Mouse (Mus musculus) neural tube, embryonic 13.5 days (tissue): ENCODE results near the gene Togaram1. TPM values are rescaled to one million over a fixed set of nuclear protein-coding genes. Genes with fewer than 3 reads are reported as not detected.

Source experiments
- ATAC-seq: fragments of 200-750 bp; cut with Nextera tagmentation; 2 replicates; pipeline ENCODE4 v1.8.0; 2017; ENCODE audit warnings: low read depth, mild to moderate bottlenecking, moderate TSS enrichment, moderate library complexity
- H3K27ac ChIP-seq: fragments of 300-500 bp; sonication (generic); replicated peaks from 2 replicates; pipeline ENCODE4 v1.5.1; 2015; ENCODE audit warnings: moderate library complexity, mild to moderate bottlenecking, inconsistent platforms
- H3K27me3 ChIP-seq: fragments of 300-500 bp; sonication (generic); 2 replicates; pipeline ENCODE4 v1.6.1; 2015; ENCODE audit warnings: mild to moderate bottlenecking, inconsistent platforms
- H3K36me3 ChIP-seq: fragments of 300-500 bp; sonication (generic); 2 replicates; pipeline ENCODE4 v1.6.1; 2015; ENCODE audit warnings: mild to moderate bottlenecking, inconsistent platforms
- H3K4me1 ChIP-seq: fragments of 300-500 bp; sonication (generic); replicated peaks from 2 replicates; pipeline ENCODE4 v1.6.1; 2015; ENCODE audit warnings: inconsistent platforms
- H3K4me2 ChIP-seq: fragments of 300-500 bp; sonication (generic); 2 replicates; pipeline ENCODE4 v1.6.1; 2015; ENCODE audit warnings: inconsistent platforms, mild to moderate bottlenecking, moderate library complexity
- H3K4me3 ChIP-seq: fragments of 300-500 bp; sonication (generic); 2 replicates; pipeline ENCODE4 v1.5.1; 2015; ENCODE audit warnings: mild to moderate bottlenecking, inconsistent platforms
- H3K9ac ChIP-seq: fragments of 300-500 bp; sonication (generic); 2 replicates; pipeline ENCODE4 v1.6.1; 2015; ENCODE audit warnings: moderate library complexity, mild to moderate bottlenecking, inconsistent platforms
- H3K9me3 ChIP-seq: fragments of 300-500 bp; sonication (generic); 2 replicates; pipeline ENCODE4 v1.6.1; 2016; ENCODE audit warnings: inconsistent platforms
- WGBS: fragments of 180-500 bp; shearing (Covaris S2); methylation state at CpG from one replicate; pipeline ENCODE4 v1.1.7; 2015; 5-methylcytosine and 5-hydroxymethylcytosine counted together
- polyA plus RNA-seq: library from polyadenylated mRNA; unstranded; fragments of >200 nt; fragmentation: Nextera tagmentation; extraction: Ambion mirVana; gene quantifications from 2 replicates; pipeline ENCODE4 v1.2.1, GENCODE M21; 2015

Gene Togaram1
- polyA plus RNA-seq, 1 experiment from 2014 or later = 23.2 TPM

GRCm38 (mm10) chr12:64975558-64975957 lies 10.0 kb downstream of the Togaram1 start:
- H3K27me3 ChIP-seq = no peaks in the 10 kb centered on the region
- no peak for ATAC-seq
- H3K4me1 ChIP-seq = peaks cover 33% of the 10 kb centered on the region
- no peaks in the 10 kb centered on the region for H3K9me3 ChIP-seq
- 55% methylated on average over 6 of the region's 6 CpGs for WGBS
- H3K36me3 ChIP-seq = peaks cover 34% of the 10 kb centered on the region
- no peak overlapping the region for H3K4me3 ChIP-seq
- no peak overlapping the region for H3K27ac ChIP-seq
- no peak overlapping the region for H3K9ac ChIP-seq
- H3K4me2 ChIP-seq = no peak overlapping the region

GRCm38 (mm10) chr12:64976191-64976590 lies 10.6 kb downstream of the Togaram1 start:
- H3K4me1 ChIP-seq = peaks cover 27% of the 10 kb centered on the region
- no peak overlapping the region for H3K27ac ChIP-seq
- H3K36me3 ChIP-seq = peaks cover 36% of the 10 kb centered on the region
- no peak overlapping the region for H3K4me3 ChIP-seq
- no peaks in the 10 kb centered on the region for H3K9me3 ChIP-seq
- 62% methylated on average over 1 of the region's 1 CpGs for WGBS
- no peaks in the 10 kb centered on the region for H3K27me3 ChIP-seq
- no peak overlapping the region for H3K9ac ChIP-seq
- no peak for ATAC-seq
- H3K4me2 ChIP-seq = no peak overlapping the region

DNA sequence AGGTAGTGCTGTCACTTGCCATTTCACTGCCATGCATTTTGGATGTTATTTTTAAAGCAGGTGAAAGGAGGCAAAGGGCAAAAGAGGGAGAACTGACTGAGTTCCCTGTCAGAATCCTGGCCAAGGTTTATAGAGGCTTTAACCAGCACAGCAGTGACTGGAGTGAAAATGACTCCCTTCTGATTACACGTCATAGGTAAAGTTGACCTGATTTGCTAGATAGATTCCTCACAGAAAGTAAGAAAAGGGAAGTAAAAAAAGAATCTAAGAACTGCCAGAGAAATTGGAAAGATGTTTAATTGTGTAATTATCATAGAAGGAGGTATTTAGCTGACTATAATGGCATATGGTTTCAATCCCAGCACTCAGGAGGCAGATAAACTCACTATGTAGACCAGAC lies 11.9 kb downstream of the Togaram1 start:
- H3K36me3 ChIP-seq = peaks cover 42% of the 10 kb centered on the region
- WGBS = 89% methylated on average over 1 of the region's 1 CpGs
- no peak overlapping the region for H3K27ac ChIP-seq
- no peak overlapping the region for H3K4me3 ChIP-seq
- no peaks in the 10 kb centered on the region for H3K9me3 ChIP-seq
- no peak overlapping the region for H3K9ac ChIP-seq
- no peak for ATAC-seq
- peaks cover 15% of the 10 kb centered on the region for H3K4me1 ChIP-seq
- no peaks in the 10 kb centered on the region for H3K27me3 ChIP-seq
- H3K4me2 ChIP-seq = no peak overlapping the region

DNA sequence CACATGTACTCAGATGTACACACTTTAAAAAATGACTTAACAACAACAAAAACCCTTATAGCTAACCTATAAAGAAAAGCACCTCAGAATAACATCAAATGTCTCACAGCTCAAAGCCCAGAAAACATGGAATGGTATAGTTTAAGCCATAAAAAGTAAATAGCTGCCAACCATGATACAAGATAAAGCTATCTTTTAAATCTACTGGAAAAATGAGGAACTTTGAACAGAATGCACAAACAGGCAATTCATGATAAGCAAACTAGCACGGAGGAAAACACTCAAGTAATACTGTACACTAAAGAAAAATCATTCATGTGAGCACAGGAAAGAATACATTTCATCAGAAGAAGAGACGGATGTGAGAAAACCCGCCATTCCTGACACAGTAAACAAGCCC lies 42.1 kb downstream of the Togaram1 start:
- H3K4me3 ChIP-seq = no peak overlapping the region
- H3K4me1 ChIP-seq = no peaks in the 10 kb centered on the region
- no peak overlapping the region for H3K27ac ChIP-seq
- H3K4me2 ChIP-seq = no peak overlapping the region
- peaks cover 75% of the 10 kb centered on the region for H3K36me3 ChIP-seq
- no peaks in the 10 kb centered on the region for H3K9me3 ChIP-seq
- 91% methylated on average over 3 of the region's 3 CpGs for WGBS
- H3K9ac ChIP-seq = no peak overlapping the region
- no peak for ATAC-seq
- H3K27me3 ChIP-seq = no peaks in the 10 kb centered on the region

DNA sequence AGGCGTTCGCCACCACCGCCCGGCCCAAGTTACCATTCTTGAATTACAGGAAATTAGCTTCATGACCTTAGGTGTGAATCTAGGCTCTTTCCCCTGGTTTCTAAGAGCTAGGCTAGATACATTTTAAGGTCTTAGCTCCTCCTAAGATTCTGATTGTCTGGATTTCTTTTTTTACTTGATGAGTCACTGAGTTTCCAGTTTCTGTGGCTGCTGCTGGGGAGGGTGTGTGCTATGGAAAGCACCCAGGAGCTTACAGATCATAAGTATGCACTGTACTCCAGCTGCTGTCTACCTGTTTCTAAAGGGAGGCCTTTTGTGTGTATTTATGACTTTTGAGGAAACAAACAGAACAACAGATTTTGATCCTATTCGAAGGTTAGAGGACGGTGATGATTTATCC lies 57.2 kb downstream of the Togaram1 start:
- Histone ChIP-seq H3K36me3 (peaks cover 21% of the 10 kb centered on the region), H3K9ac (no peak overlapping the region), H3K4me3 (no peak overlapping the region), H3K27ac (no peak overlapping the region), H3K9me3 (no peaks in the 10 kb centered on the region), H3K4me2 (no peak overlapping the region), H3K27me3 (no peaks in the 10 kb centered on the region), H3K4me1 (no peaks in the 10 kb centered on the region)
- WGBS = 97% methylated on average over 6 of the region's 6 CpGs
- ATAC-seq = no peak

DNA sequence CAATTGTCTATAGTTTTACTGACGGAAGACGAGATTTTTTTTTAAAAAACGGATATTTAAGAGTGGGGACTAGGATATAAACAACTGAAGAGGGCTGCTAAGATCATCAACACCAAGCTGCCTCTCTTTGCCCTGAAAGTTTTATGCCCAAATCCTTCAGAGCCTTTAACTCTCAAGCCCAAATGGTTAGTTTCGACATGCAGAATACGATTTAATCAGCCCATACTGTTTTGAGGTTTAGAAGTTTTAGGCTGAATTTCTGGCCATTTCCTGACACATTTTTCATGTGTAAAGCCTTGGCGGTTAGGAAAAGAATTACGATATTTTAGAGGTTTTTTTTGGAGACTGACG lies 70.2 kb downstream of the Togaram1 start:
- 0 out of 2 replicates have a peak overlapping the region, but pooled peaks have one; percentile 93 for H3K9ac ChIP-seq
- H3K27me3 ChIP-seq = no peaks in the 10 kb centered on the region
- peaks cover 31% of the 10 kb centered on the region for H3K4me1 ChIP-seq
- 51% methylated on average over 8 of the region's 8 CpGs for WGBS
- no peak overlapping the region for H3K27ac ChIP-seq
- no peaks in the 10 kb centered on the region for H3K36me3 ChIP-seq
- H3K4me3 ChIP-seq = peak overlapping the region; percentile 96
- ATAC-seq = peak; percentile 25; the same call in 1 of the 2 replicates
- H3K4me2 ChIP-seq = peak overlapping the region; percentile 55
- H3K9me3 ChIP-seq = no peaks in the 10 kb centered on the region

GRCm38 (mm10) chr12:65036190-65036870 lies 70.7 kb downstream of the Togaram1 start, which contains the start of gene Prpf39:
Gene Prpf39 (plus strand): TSS chr12:65036333.
- H3K4me3 ChIP-seq = peak within 1 kb of the TSS; percentile 96
- no peaks in the 10 kb centered on the region for H3K9me3 ChIP-seq
- H3K27ac ChIP-seq = peak within 1 kb of the TSS; percentile 82
- no peaks in the 10 kb centered on the region for H3K27me3 ChIP-seq
- H3K4me2 ChIP-seq = peak within 1 kb of the TSS; percentile 55
- peaks cover 31% of the 10 kb centered on the region for H3K4me1 ChIP-seq
- peak within 1 kb of the TSS; percentile 93 for H3K9ac ChIP-seq
- WGBS = under 1% methylated on average over 63 of the region's 65 CpGs
- no peaks in the 10 kb centered on the region for H3K36me3 ChIP-seq
- ATAC-seq = peak; percentile 93

DNA sequence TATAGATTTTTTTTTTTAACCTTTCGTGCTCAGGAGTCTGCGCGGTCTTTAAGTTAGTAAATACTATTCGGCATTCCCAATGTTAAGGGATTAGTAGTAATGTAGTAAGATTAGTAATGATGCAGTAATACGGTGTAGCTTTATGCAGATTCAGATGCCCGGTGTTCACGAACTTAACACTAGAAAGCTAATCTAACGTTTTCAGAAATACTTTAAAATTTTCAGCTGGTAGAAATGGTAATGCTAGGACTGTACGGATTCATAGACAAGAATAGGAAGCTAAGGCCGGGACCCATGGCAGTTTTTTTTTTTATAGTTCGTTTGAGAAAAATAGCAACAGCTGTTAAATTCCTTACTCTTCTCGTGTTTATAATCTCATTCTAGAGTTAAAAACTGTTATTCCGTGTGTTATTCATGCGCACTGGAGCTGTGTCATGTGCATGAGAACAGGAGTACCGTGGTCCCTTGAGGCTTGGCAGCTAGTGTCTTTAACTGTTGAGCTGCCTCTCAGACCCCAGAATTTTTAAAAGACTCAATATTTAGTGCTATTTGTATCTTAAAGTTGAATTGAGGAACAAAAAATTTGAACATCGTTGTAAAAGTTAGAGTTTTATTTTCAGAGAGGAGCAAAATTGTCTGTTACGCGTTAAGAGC lies 71.4 kb downstream of the Togaram1 start:
- Histone ChIP-seq H3K4me3 (peak overlapping the region; percentile 96), H3K9me3 (no peaks in the 10 kb centered on the region), H3K9ac (peak overlapping the region; percentile 93), H3K4me1 (peaks cover 31% of the 10 kb centered on the region), H3K36me3 (no peaks in the 10 kb centered on the region), H3K27me3 (no peaks in the 10 kb centered on the region), H3K4me2 (peak overlapping the region; percentile 55), H3K27ac (no peak overlapping the region)
- 16% methylated on average over 18 of the region's 18 CpGs for WGBS
- peak; percentile 6; the same call in 1 of the 2 replicates for ATAC-seq

GRCm38 (mm10) chr12:65037546-65037937 lies 71.9 kb downstream of the Togaram1 start:
- Histone ChIP-seq H3K4me3 (peak overlapping the region; percentile 96), H3K4me1 (peaks cover 31% of the 10 kb centered on the region), H3K27ac (no peak overlapping the region), H3K4me2 (peak overlapping the region; percentile 55), H3K27me3 (no peaks in the 10 kb centered on the region), H3K9ac (peak overlapping the region; percentile 93; the same call in 1 of the 2 replicates), H3K36me3 (no peaks in the 10 kb centered on the region), H3K9me3 (no peaks in the 10 kb centered on the region)
- no peak for ATAC-seq
- 25% methylated on average over 4 of the region's 4 CpGs for WGBS

GRCm38 (mm10) chr12:65048799-65049198 lies 83.2 kb downstream of the Togaram1 start:
- Histone ChIP-seq H3K4me2 (no peak overlapping the region), H3K9ac (no peak overlapping the region), H3K27me3 (no peaks in the 10 kb centered on the region), H3K9me3 (no peaks in the 10 kb centered on the region), H3K27ac (no peak overlapping the region), H3K36me3 (peaks cover 29% of the 10 kb centered on the region), H3K4me3 (no peak overlapping the region), H3K4me1 (no peaks in the 10 kb centered on the region)
- ATAC-seq = no peak

GRCm38 (mm10) chr12:65058203-65058602 lies 92.6 kb downstream of the Togaram1 start:
- Histone ChIP-seq H3K27me3 (no peaks in the 10 kb centered on the region), H3K4me3 (no peak overlapping the region), H3K9me3 (no peaks in the 10 kb centered on the region), H3K4me2 (no peak overlapping the region), H3K9ac (no peak overlapping the region), H3K4me1 (no peaks in the 10 kb centered on the region), H3K36me3 (peaks cover 69% of the 10 kb centered on the region), H3K27ac (no peak overlapping the region)
- WGBS = 97% methylated on average over 2 of the region's 2 CpGs
- no peak for ATAC-seq

- Histone ChIP-seq H3K4me1 (no peaks in the 10 kb centered on the region), H3K36me3 (peaks cover 73% of the 10 kb centered on the region), H3K27me3 (no peaks in the 10 kb centered on the region), H3K4me3 (no peak overlapping the region), H3K4me2 (no peak overlapping the region), H3K9ac (no peak overlapping the region), H3K27ac (no peak overlapping the region), H3K9me3 (no peaks in the 10 kb centered on the region)
- ATAC-seq = no peak
These were observed 95.5 kb downstream of the Togaram1 start for GRCm38 (mm10) chr12:65061082-65061481.
